Mouse (Mus musculus) ES-Bruce4 (cell line): Measurements from ENCODE around the gene Mllt10. TPM values are rescaled to one million over a fixed set of nuclear protein-coding genes. Genes with fewer than 3 reads are reported as not detected.

Source experiments
- H3K27ac ChIP-seq: 2 replicates; pipeline ENCODE4 v1.5.1; 2012; ENCODE audit warnings: low read length, inconsistent platforms; ENCODE audit not compliant: insufficient read depth
- H3K27me3 ChIP-seq: 2 replicates; pipeline ENCODE4 v1.6.1; 2012; ENCODE audit warnings: mild to moderate bottlenecking, low read length, inconsistent platforms; ENCODE audit not compliant: control insufficient read depth, poor library complexity, insufficient read depth, severe bottlenecking
- H3K36me3 ChIP-seq: 2 replicates; pipeline ENCODE4 v1.6.1; 2012; ENCODE audit warnings: inconsistent platforms, mild to moderate bottlenecking, low read length, moderate library complexity; ENCODE audit not compliant: control insufficient read depth, poor library complexity, insufficient read depth, severe bottlenecking
- H3K4me1 ChIP-seq: one replicate; pipeline ENCODE4 v1.8.1; 2011; ENCODE audit warnings: low read length; ENCODE audit not compliant: control insufficient read depth, insufficient read depth
- H3K4me3 ChIP-seq: 2 replicates; pipeline ENCODE4 v1.5.1; 2011; ENCODE audit warnings: low read depth, mild to moderate bottlenecking, low read length
- H3K9ac ChIP-seq: 2 replicates; pipeline ENCODE4 v1.6.1; 2012; ENCODE audit warnings: low read depth, mild to moderate bottlenecking, inconsistent platforms; ENCODE audit not compliant: poor library complexity, severe bottlenecking
- H3K9me3 ChIP-seq: replicated peaks from 2 replicates; pipeline ENCODE4 v1.6.1; 2012; ENCODE audit warnings: mild to moderate bottlenecking, low read length, inconsistent platforms; ENCODE audit not compliant: control insufficient read depth, poor library complexity, insufficient read depth, severe bottlenecking
- CTCF ChIP-seq: IDR thresholded peaks from one replicate; pipeline ENCODE4 v1.8.1; 2011; ENCODE audit warnings: low read depth, low read length
- EP300 ChIP-seq: IDR thresholded peaks from 2 replicates; pipeline ENCODE4 v1.6.1; 2011; ENCODE audit warnings: low read depth, low read length; ENCODE audit not compliant: insufficient read depth
- POLR2A ChIP-seq: IDR thresholded peaks from one replicate; pipeline ENCODE4 v1.8.1; 2011; ENCODE audit warnings: low read length; ENCODE audit not compliant: insufficient read depth
- polyA plus RNA-seq: library from polyadenylated mRNA; stranded (reverse); fragments of >200 nt; gene quantifications from 2 replicates; pipeline ENCODE4 v1.2.4, GENCODE M21; 2011; ENCODE audit warnings: low read depth; ENCODE audit not compliant: missing spikeins, insufficient read depth, insufficient read length

Mllt10 gene
- polyA plus RNA-seq, 1 experiment: 78.9 TPM

- no peak overlapping the region for H3K9ac ChIP-seq
- TF ChIP-seq EP300 (no peak), CTCF (no peak), POLR2A (no peak)
- H3K27ac ChIP-seq: no peak overlapping the region
- no peaks in the 10 kb centered on the region for H3K27me3 ChIP-seq
- no peaks in the 10 kb centered on the region for H3K9me3 ChIP-seq
- H3K36me3 ChIP-seq: peaks cover 26% of the 10 kb centered on the region
- peaks cover 2% of the 10 kb centered on the region for H3K4me1 ChIP-seq
- no peak overlapping the region for H3K4me3 ChIP-seq
Measured at GRCm38 (mm10) chr2:18214031-18214430, 159.0 kb downstream of the Mllt10 start.

DNA sequence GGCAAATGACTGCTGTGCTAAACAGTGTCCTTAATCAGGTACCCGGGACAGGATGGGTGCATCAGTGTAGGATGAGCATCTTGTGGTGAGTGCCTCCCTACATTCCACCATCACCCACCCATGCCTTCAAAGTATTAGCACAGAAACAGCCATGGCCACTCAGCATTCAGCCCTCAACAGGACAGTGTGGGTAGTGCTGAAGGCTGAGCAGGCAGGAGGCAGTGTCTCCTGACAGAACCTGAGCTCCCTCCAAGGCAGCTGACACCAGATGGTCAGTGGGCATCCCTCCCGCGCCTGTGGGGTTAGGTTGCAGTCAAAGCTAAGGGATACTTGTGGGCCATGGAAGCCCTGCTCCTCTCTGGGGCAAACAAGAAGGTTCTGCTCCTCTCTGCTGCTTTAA lies 162.8 kb downstream of the Mllt10 start:
- peaks cover 2% of the 10 kb centered on the region for H3K4me1 ChIP-seq
- no peak for TF ChIP-seq EP300
- TF ChIP-seq POLR2A: no peak
- TF ChIP-seq CTCF: no peak
- H3K9me3 ChIP-seq: no peaks in the 10 kb centered on the region
- H3K4me3 ChIP-seq: no peak overlapping the region
- no peak overlapping the region for H3K27ac ChIP-seq
- peaks cover 5% of the 10 kb centered on the region; the same call in 1 of the 2 replicates for H3K36me3 ChIP-seq
- no peaks in the 10 kb centered on the region for H3K27me3 ChIP-seq
- no peak overlapping the region for H3K9ac ChIP-seq

- Histone ChIP-seq H3K27ac (no peak overlapping the region), H3K4me3 (no peak overlapping the region), H3K4me1 (no peaks in the 10 kb centered on the region), H3K9me3 (no peaks in the 10 kb centered on the region), H3K36me3 (peaks cover 2% of the 10 kb centered on the region; the same call in 1 of the 2 replicates), H3K27me3 (no peaks in the 10 kb centered on the region), H3K9ac (no peak overlapping the region)
- TF ChIP-seq CTCF (no peak), POLR2A (no peak), EP300 (no peak)
Measured at GRCm38 (mm10) chr2:18218500-18218899, 163.5 kb downstream of the Mllt10 start.

GRCm38 (mm10) chr2:18219136-18219535 lies 164.1 kb downstream of the Mllt10 start:
- TF ChIP-seq POLR2A: no peak
- no peak for TF ChIP-seq CTCF
- no peak for TF ChIP-seq EP300
- Histone ChIP-seq H3K4me1 (no peaks in the 10 kb centered on the region), H3K27me3 (no peaks in the 10 kb centered on the region), H3K27ac (no peak overlapping the region), H3K9me3 (no peaks in the 10 kb centered on the region), H3K4me3 (no peak overlapping the region), H3K9ac (no peak overlapping the region), H3K36me3 (peaks cover 2% of the 10 kb centered on the region; the same call in 1 of the 2 replicates)

GRCm38 (mm10) chr2:18219569-18219968 lies 164.5 kb downstream of the Mllt10 start:
- Histone ChIP-seq H3K36me3 (peaks cover 2% of the 10 kb centered on the region; the same call in 1 of the 2 replicates), H3K27ac (no peak overlapping the region), H3K27me3 (no peaks in the 10 kb centered on the region), H3K4me3 (no peak overlapping the region), H3K4me1 (no peaks in the 10 kb centered on the region), H3K9ac (no peak overlapping the region), H3K9me3 (no peaks in the 10 kb centered on the region)
- TF ChIP-seq CTCF: no peak
- no peak for TF ChIP-seq POLR2A
- TF ChIP-seq EP300: no peak

DNA sequence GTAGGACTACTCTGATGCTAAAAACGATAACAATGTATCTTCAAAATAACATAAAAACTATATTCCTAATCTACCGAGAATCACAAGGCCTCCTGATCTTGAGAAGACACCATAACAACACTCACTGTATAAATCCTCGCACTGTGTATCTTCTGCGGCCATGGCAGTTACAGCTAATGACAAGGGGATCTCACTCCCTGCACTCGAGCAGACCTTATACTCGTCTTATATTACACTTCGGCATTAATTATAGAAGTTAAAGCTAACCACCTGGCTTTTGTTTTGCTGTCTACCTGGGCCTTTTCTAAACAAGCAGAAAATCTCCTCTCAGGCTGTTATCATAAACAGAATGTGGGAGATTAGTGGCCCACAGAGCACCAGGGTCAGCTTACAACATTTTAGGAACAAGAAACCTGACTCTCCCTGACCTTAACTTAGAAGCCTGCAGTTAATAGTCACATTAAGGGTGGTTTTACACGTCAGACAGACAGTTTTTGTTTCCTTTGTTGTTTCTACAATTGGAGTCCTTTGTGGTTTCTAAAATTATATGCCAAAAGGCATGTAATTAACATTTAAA lies 173.5 kb downstream of the Mllt10 start:
- H3K4me3 ChIP-seq: no peak overlapping the region
- no peak overlapping the region for H3K27ac ChIP-seq
- TF ChIP-seq EP300 (no peak), CTCF (no peak), POLR2A (no peak)
- no peaks in the 10 kb centered on the region for H3K27me3 ChIP-seq
- peaks cover 2% of the 10 kb centered on the region for H3K4me1 ChIP-seq
- H3K36me3 ChIP-seq: no peaks in the 10 kb centered on the region
- H3K9ac ChIP-seq: no peak overlapping the region
- H3K9me3 ChIP-seq: no peaks in the 10 kb centered on the region
